Mouse (Mus musculus) heart, embryonic 11.5 days (tissue): ENCODE measurements at regions not wholly inside any gene's neighbourhood (a gene's known extent, or its start where the extent isn't known, plus 50 kb on each side); places are given as distances from the start of the nearest gene placed in this dataset.
"Not testable (repeated sequence)": the region's sequence is repeated elsewhere in the genome, so short reads cannot be mapped to it uniquely, and the experiment has no call there.

ENCODE experiments used
- ATAC-seq: fragments of 200-750 bp; cut with Nextera tagmentation; replicated peaks from 2 replicates; pipeline ENCODE4 v1.8.0; 2017; ENCODE audit warnings: moderate library complexity; ENCODE audit not compliant: insufficient number of reproducible peaks, low FRiP score, low TSS enrichment
- H3K27ac ChIP-seq: fragments of 300-500 bp; sonication (generic); 2 replicates; pipeline ENCODE4 v1.5.1; 2014; ENCODE audit warnings: mild to moderate bottlenecking, low read depth, low read length
- H3K27me3 ChIP-seq: fragments of 300-500 bp; sonication (generic); 2 replicates; pipeline ENCODE4 v1.6.1; 2014; ENCODE audit warnings: mild to moderate bottlenecking, low read length, mixed read lengths; ENCODE audit not compliant: control insufficient read depth, insufficient read depth
- H3K36me3 ChIP-seq: fragments of 300-500 bp; sonication (generic); 2 replicates; pipeline ENCODE4 v1.6.1; 2014; ENCODE audit warnings: mild to moderate bottlenecking, low read length, moderate library complexity, mixed read lengths; ENCODE audit not compliant: control insufficient read depth, insufficient read depth
- H3K4me1 ChIP-seq: fragments of 300-500 bp; sonication (generic); 2 replicates; pipeline ENCODE4 v1.6.1; 2014; ENCODE audit warnings: low read length; ENCODE audit not compliant: control insufficient read depth, insufficient read depth
- H3K4me2 ChIP-seq: fragments of 300-500 bp; sonication (generic); 2 replicates; pipeline ENCODE4 v1.6.1; 2014; ENCODE audit warnings: mild to moderate bottlenecking, moderate library complexity
- H3K4me3 ChIP-seq: fragments of 300-500 bp; sonication (generic); 2 replicates; pipeline ENCODE4 v1.5.1; 2014; ENCODE audit warnings: low read depth, low read length
- H3K9ac ChIP-seq: fragments of 300-500 bp; sonication (generic); 2 replicates; pipeline ENCODE4 v1.6.1; 2014; ENCODE audit warnings: mild to moderate bottlenecking, low read depth, low read length, moderate library complexity
- H3K9me3 ChIP-seq: fragments of 300-500 bp; sonication (generic); replicated peaks from 2 replicates; pipeline ENCODE4 v1.6.1; 2016; ENCODE audit warnings: low read length; ENCODE audit not compliant: control insufficient read depth
- WGBS: fragments of 180-500 bp; shearing (Covaris S2); extraction: QIAGEN DNeasy Blood & Tissue Kit; methylation state at CpG from one replicate; pipeline ENCODE4 v1.1.7; 2014; ENCODE audit not compliant: insufficient replicate concordance; 5-methylcytosine and 5-hydroxymethylcytosine counted together

GRCm38 (mm10) chr6:18566934-18567333 is 52.3 kb upstream of the Cttnbp2 start:
- not testable (repeated sequence) for H3K27me3 ChIP-seq, H3K9ac ChIP-seq, H3K9me3 ChIP-seq, H3K4me2 ChIP-seq, H3K4me3 ChIP-seq, H3K36me3 ChIP-seq, H3K27ac ChIP-seq, ATAC-seq, H3K4me1 ChIP-seq
- WGBS = 73% methylated on average over 2 of the region's 2 CpGs

- no peaks in the 10 kb centered on the region for H3K36me3 ChIP-seq
- no peaks in the 10 kb centered on the region for H3K27me3 ChIP-seq
- H3K4me2 ChIP-seq = no peak overlapping the region
- 87% methylated on average over 2 of the region's 2 CpGs for WGBS
- H3K27ac ChIP-seq = no peak overlapping the region
- ATAC-seq = no peak
- no peak overlapping the region for H3K9ac ChIP-seq
- no peaks in the 10 kb centered on the region for H3K9me3 ChIP-seq
- no peaks in the 10 kb centered on the region for H3K4me1 ChIP-seq
- H3K4me3 ChIP-seq = no peak overlapping the region
Observed at GRCm38 (mm10) chr6:18569221-18569620, 54.6 kb upstream of the Cttnbp2 start.

- no peaks in the 10 kb centered on the region for H3K4me1 ChIP-seq
- ATAC-seq = no peak
- no peak overlapping the region for H3K9ac ChIP-seq
- H3K27ac ChIP-seq = no peak overlapping the region
- H3K4me2 ChIP-seq = no peak overlapping the region
- no peaks in the 10 kb centered on the region for H3K27me3 ChIP-seq
- no peak overlapping the region for H3K4me3 ChIP-seq
- H3K9me3 ChIP-seq = no peaks in the 10 kb centered on the region
- H3K36me3 ChIP-seq = no peaks in the 10 kb centered on the region
Observed at GRCm38 (mm10) chr6:18578501-18578900, 63.9 kb upstream of the Cttnbp2 start.

- Histone ChIP-seq H3K4me2 (no peak overlapping the region), H3K27ac (no peak overlapping the region), H3K4me3 (no peak overlapping the region), H3K27me3 (no peaks in the 10 kb centered on the region), H3K9me3 (no peaks in the 10 kb centered on the region), H3K9ac (no peak overlapping the region), H3K36me3 (no peaks in the 10 kb centered on the region), H3K4me1 (no peaks in the 10 kb centered on the region)
- ATAC-seq = no peak
Observed at GRCm38 (mm10) chr6:18589436-18589835, 74.8 kb upstream of the Cttnbp2 start.

GRCm38 (mm10) chr6:18596680-18597079 is 82.0 kb upstream of the Cttnbp2 start:
- 90% methylated on average over 5 of the region's 5 CpGs for WGBS
- H3K4me2 ChIP-seq = no peak overlapping the region
- no peaks in the 10 kb centered on the region for H3K9me3 ChIP-seq
- no peak overlapping the region for H3K4me3 ChIP-seq
- no peak overlapping the region for H3K9ac ChIP-seq
- H3K27ac ChIP-seq = no peak overlapping the region
- no peaks in the 10 kb centered on the region for H3K4me1 ChIP-seq
- H3K36me3 ChIP-seq = no peaks in the 10 kb centered on the region
- ATAC-seq = no peak
- H3K27me3 ChIP-seq = no peaks in the 10 kb centered on the region

- H3K27me3 ChIP-seq = no peaks in the 10 kb centered on the region
- ATAC-seq = no peak
- H3K4me3 ChIP-seq = no peak overlapping the region
- H3K27ac ChIP-seq = no peak overlapping the region
- 78% methylated on average over 4 of the region's 4 CpGs for WGBS
- no peaks in the 10 kb centered on the region for H3K9me3 ChIP-seq
- no peak overlapping the region for H3K9ac ChIP-seq
- H3K4me2 ChIP-seq = no peak overlapping the region
- H3K36me3 ChIP-seq = no peaks in the 10 kb centered on the region
- peaks cover 7% of the 10 kb centered on the region for H3K4me1 ChIP-seq
Observed at GRCm38 (mm10) chr6:18599626-18600025, 85.0 kb upstream of the Cttnbp2 start.

- no peaks in the 10 kb centered on the region for H3K27me3 ChIP-seq
- H3K4me3 ChIP-seq = no peak overlapping the region
- peaks cover 7% of the 10 kb centered on the region for H3K4me1 ChIP-seq
- no peak overlapping the region for H3K27ac ChIP-seq
- peak; percentile 83 for ATAC-seq
- no peak overlapping the region for H3K9ac ChIP-seq
- no peaks in the 10 kb centered on the region for H3K9me3 ChIP-seq
- H3K4me2 ChIP-seq = peak overlapping the region; percentile 31; the same call in 1 of the 2 replicates
- 28% methylated on average over 7 of the region's 7 CpGs for WGBS
- H3K36me3 ChIP-seq = no peaks in the 10 kb centered on the region
Observed at GRCm38 (mm10) chr6:18601926-18602325, 87.3 kb upstream of the Cttnbp2 start.

GRCm38 (mm10) chr6:18621372-18622262 is 107.0 kb upstream of the Cttnbp2 start:
- no peak overlapping the region for H3K9ac ChIP-seq
- no peaks in the 10 kb centered on the region for H3K27me3 ChIP-seq
- H3K4me1 ChIP-seq = no peaks in the 10 kb centered on the region
- 77% methylated on average over 6 of the region's 6 CpGs for WGBS
- H3K4me2 ChIP-seq = no peak overlapping the region
- H3K9me3 ChIP-seq = no peaks in the 10 kb centered on the region
- ATAC-seq = no peak
- H3K36me3 ChIP-seq = no peaks in the 10 kb centered on the region
- H3K4me3 ChIP-seq = no peak overlapping the region
- H3K27ac ChIP-seq = no peak overlapping the region

- no peak overlapping the region for H3K9ac ChIP-seq
- H3K27me3 ChIP-seq = no peaks in the 10 kb centered on the region
- H3K4me1 ChIP-seq = no peaks in the 10 kb centered on the region
- no peak overlapping the region for H3K27ac ChIP-seq
- 68% methylated on average over 1 of the region's 1 CpGs for WGBS
- no peak overlapping the region for H3K4me2 ChIP-seq
- no peak overlapping the region for H3K4me3 ChIP-seq
- no peak for ATAC-seq
- H3K9me3 ChIP-seq = no peaks in the 10 kb centered on the region
- H3K36me3 ChIP-seq = no peaks in the 10 kb centered on the region
Observed at GRCm38 (mm10) chr6:18628591-18628990, 113.9 kb upstream of the Cttnbp2 start.
